Mouse (Mus musculus) granulocyte monocyte progenitor cell, adult 5-6 weeks (primary cell): ENCODE data around the gene Uqcr10. TPM values are rescaled to one million over a fixed set of nuclear protein-coding genes. Genes with fewer than 3 reads are reported as not detected.

ENCODE experiments used
- ATAC-seq: replicated peaks from 2 replicates; pipeline ENCODE4 v1.8.0; 2016; ENCODE audit warnings: mild to moderate bottlenecking, moderate TSS enrichment, inconsistent platforms; ENCODE audit not compliant: poor library complexity, severe bottlenecking
- total RNA-seq, 2 experiments: library from RNA; stranded (forward) in 1 of 2; stranded (reverse) in 1 of 2; fragments of 200-712, 200-1000 nt in 1 of 2; fragments of >200 nt in 1 of 2; fragmentation: Nextera tagmentation in 1 of 2; gene quantifications; 2 replicates each; pipeline ENCODE4 v1.2.3; 2014 to 2017

The Uqcr10 gene
- total RNA-seq (2014; fragmentation: Nextera tagmentation) = 357 and 416 TPM in 2 replicates
- 189 and 204 TPM in 2 replicates for total RNA-seq (2017)

DNA sequence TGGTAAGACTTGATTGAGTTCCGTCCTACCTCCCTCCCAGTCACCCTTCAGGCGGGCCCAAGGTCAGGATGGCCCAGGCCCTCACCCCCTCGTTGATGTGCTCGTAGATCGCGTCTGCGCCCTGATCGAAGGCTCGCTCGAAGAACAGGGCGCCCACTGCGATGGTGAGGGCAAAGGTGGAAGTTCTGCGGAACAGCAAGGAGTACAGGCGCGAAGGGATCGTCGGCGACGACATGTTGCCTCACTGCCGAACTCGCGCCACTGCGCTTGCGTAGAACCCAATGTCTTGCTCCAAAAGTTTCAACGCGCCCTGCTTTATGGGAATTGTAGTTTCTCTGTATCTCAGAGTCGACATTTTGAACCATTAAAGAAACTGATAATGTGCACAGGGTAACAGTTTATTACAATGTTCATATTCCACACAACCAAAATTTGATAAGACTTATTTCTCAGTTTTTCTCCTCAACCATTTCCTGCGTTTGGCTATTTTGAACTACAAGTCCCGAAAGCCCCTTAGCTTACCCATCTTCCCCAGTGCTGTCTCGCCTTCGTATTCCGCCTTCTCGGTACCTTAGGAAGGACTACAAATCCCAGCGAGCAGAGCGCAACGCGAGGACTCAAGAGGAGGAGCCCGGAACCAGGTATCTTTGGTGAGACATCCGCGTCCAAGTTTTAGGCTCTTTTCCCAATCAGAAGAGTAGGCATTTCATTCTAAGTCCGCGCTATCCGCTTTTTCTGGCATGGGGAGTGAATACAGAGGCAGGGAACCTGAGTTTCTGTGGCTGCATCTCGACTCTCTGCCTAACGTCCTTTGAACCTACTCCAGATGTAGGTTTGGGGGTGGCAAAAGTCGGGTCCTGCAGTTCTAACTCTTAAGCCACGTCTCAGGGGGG is at the start of gene Uqcr10, which contains the start of gene Zmat5:
Gene Uqcr10 (minus strand): TSS at position 271 of the 893 bp plus-strand sequence.
Gene Zmat5 (plus strand): TSS at position 607 of the 893 bp plus-strand sequence.
- peak; percentile 94 for ATAC-seq

DNA sequence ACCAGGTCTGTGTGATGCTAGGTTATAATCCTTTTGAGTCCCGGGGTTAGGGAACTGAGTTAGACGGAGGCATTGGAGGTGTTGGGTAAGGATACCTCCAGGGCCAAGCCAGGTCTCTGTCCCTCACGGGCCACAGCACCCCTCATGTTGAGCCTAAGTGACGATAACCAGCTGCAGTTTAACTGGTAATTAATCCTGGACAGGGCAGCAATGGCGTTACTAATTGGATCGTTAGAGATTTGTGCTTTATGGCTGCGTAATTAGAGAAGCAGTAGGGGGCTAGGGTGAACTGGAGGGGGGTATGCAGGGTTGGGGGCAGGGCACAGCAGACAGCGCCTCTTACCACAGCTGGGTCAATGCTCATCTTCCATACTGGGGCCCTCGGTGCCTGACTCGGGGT is 48.7 kb upstream of the Uqcr10 start:
- no peak for ATAC-seq

DNA sequence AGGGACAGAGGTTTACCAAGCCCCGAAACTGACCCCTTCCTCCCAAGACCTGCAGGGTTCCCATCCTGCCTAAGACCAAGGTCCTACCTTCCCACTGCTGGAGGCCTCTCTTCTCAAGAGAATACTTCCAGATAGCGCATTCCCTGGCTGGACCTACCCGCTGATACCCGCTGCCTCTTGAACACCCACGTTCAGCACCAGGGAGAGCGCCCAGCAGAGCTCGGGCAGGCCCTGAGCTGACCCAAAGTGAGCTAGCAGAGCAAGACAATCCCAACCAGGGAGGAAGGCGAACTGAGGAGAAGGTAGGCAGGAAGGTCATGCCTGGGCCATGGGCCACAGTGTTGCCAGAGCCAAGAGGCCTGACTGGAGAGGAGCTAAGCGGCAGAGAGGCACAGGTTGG is 46.1 kb upstream of the Uqcr10 start:
- peak; percentile 78 for ATAC-seq

DNA sequence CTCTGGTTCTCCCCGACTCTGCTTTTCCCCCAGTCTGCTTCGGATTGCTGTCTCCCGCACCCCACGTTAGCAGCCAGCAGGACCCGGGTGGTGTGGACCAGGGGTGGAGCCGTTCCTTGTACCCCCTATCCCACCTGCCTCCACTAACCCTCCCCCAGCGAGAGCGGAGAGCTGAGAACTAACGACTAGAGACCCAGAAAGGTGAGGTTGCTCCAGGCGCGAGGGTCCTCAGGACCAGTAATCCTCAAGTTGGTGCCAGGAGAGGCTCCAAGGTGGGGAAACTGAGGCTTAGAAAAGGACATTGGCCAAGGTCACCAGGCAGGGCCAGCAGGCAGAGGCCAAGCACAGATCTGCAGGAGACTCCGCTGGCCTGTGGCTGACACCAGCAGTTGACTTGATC is 43.1 kb upstream of the Uqcr10 start:
- no peak for ATAC-seq

DNA sequence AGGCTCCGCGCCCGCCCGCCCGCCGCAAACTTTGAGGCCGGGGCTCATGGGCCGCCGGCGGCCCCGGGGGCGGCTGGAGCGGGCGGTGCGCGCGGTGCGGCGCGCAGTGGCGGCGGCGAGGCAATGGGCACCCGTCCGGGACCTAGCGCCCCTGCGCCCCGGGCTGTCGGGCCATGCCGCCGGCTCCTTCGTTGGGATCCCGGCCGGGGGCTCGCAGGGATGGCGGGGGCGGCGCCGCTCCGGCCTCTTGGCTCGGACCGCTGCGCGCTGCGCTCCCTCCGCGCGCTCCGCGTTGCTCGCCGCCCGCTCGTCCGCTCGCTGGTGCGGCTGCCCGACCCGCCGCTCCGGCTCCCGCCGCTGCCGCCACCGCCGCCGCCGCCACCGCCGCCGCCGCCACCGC is 42.6 kb upstream of the Uqcr10 start, which contains the start of gene Cabp7:
Gene Cabp7 (minus strand): TSS at position 46 of the 400 bp plus-strand sequence.
- no peak for ATAC-seq

DNA sequence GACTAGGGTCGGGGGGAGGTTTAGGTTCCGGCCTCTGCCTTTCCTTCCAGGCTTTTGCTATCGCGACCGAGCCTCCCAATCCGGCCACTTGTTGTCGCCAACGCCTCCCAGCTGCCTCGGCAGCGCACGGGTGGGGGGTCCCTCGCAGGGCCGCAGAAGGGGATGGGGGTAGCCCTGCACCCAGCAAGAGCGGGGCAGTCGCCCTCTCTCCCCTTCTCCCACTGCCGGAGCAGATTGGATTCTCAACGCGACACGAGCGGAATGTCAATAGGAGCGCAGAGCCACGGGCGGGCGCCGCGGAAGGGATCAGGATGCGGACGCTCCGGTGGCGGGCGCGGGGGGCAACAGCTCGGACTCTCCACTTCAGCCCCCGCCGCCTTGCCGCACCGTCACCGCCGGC is 41.8 kb upstream of the Uqcr10 start:
- ATAC-seq = no peak

DNA sequence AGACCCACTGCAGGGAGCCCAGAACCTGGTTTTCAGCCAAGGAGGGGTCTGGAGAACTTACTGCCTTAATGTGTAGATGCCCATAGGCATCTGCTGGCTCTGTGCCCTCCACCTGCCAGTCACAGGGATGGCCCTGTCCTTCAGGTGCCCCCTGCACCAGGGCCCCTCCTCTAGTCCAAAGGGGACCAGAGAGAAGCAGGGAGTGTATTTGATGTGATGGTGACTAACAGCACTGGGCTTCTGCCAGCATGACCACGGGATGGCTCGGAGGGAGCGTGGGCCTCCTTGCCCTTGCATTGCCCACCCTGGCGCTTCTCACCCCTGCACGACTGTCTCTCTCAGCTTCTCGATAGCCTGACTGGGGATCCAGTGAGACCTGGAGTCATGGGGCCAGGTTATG is 40.5 kb upstream of the Uqcr10 start:
- no peak for ATAC-seq

DNA sequence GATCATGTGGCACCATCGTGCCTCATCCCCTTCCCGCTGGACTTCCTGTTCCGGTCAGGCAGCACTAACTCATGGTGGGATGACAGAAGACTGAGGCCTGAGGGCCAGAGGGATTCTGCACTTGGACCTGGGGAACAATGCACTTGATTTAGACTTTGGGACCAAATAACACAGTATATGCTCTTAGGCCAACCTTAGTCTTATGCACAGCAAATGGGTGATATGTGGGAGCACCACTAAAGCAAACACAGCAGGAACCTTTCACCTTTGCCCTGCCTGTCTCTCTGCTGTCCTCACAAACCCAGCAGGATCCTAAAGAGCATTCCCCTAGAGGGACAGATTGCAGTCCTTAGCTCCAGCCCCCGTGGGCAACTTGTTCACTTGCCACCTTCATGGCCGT is 36.6 kb upstream of the Uqcr10 start:
- no peak for ATAC-seq

DNA sequence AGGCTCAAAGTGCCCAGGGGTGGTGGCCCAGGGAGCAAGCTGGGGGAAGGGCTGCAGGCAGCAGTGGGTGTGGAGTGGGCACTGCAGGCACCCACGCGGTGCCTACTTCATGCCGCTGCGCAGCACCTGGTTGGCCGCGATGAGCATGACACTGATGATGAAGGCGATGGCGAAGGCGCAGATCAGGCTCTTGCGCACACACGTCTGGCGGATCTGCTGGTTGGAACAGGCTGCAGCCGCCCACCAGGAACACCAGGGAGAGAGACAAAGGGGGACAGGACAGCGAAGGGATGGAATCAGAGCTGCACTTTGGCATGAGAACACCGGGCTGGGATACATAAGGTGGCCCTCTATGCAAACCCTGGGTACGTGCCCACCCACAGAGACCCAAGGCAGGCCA is 34.6 kb upstream of the Uqcr10 start:
- ATAC-seq = no peak

DNA sequence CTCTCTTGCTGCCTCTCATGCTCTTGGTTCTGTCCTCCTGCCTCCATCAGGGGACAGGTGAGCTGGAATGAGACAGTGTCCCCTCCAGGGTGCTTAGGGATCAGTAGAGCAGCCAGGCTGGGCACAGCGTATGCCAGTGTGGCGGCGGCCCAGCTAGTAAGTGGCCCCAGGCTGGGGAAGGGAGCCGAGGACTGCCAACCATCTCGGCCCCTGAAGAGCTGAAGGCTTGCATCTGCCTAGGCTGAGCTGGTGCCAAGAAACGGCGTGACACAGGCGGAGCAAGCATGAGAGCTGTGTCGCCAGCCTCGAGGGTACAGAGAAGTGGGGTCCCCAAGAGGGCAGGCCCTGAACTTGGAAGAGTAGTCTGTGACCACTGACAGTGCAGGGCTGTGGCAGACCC is 33.5 kb upstream of the Uqcr10 start:
- no peak for ATAC-seq

DNA sequence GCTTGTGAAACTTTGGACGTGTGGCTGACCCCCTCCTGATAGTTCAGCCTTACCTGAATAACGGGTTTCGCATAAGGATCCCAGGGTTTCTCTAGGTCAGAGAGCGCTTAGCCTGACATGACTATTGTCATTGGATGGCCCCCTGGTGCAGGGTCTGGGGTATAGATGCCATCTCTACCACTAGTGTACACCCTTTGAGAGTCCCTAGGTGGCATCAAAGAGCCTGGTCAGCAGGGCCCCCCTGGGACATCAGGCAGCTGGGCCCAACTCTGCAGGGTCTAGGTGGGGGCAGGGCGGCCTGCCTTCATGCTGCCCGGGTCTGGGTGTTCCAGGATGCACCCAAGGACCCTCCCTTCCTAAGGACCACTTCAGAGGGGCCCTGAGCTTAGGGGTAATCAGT is 32.2 kb upstream of the Uqcr10 start:
- no peak for ATAC-seq

DNA sequence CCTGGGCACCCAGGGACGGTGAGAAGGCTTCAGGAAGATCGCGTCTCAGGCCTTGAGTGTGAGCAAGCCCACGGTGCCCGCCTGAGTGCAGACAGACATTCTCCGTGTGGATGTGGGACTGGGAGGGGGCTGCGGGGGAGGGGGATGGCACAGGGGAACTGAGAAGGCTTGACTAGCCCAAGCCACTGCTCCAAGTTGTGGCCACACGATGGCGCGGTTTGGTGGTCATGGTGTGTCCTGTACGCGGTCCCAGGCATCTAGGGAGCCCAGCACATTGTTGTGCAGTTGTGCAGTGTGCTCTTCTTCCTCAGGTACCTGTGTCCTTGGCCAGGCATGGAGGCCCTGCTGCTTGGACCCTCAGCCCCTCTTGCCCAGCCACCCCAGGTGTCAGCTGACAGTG is 30.0 kb upstream of the Uqcr10 start:
- ATAC-seq = no peak

DNA sequence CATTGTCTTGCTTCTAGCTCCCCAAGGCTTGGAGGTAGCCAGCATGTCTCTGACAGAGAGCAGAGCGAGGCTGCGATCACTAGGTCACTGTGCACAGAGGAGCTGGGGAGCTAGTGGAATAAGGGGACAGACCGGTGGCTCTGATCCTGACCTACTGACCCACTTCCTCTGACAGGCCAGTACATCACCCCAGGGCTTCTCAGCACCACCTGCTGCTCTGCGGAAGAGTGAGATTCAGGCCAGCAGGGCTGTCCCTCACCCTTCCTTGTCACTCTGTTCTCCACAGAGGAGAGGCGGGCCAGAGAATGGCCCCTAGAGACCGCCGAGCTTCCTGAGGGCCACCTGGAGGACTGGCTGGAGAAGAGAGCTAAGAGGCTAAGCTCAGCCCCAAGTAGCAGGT is 27.6 kb upstream of the Uqcr10 start:
- ATAC-seq = no peak

DNA sequence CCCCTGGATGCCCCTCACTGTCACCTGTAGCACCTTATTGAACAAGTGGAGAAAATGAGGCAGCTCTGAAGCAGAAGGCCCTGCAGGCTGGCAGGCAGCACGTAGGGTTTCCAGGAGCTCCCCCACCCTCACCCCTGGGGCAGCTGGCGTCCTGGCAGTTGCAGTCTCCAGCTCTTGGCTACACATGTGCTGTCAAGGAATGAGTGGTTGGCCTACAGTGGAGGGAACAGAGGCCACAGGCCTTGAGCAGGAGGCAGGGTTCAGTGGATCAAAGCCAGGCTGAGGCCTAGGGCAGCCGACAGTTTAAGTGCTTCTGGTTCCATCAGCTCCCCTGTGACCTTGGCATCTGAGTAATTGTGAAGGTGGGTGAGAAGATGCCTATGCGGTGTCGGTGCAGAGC is 26.8 kb upstream of the Uqcr10 start:
- ATAC-seq = no peak

DNA sequence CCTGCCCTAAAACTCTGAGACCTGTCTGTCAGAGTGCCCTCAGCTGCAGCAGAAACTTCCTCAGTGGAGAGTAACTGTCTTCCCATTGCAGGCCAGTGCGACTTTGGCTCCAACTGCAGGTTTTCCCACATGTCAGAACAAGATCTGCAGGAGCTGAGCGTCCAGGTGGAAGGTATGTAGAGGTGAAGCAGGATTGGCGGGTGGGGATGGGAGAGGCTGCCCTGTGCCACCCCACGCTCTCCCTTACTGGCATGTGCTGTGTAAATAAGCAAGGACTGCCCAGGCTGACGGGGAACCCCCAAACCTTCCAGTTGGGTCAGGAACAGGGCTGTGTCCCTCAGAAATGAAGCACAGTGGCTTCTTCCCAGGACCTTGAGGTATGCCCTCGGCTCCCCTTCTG is 26.0 kb upstream of the Uqcr10 start:
- ATAC-seq = no peak

DNA sequence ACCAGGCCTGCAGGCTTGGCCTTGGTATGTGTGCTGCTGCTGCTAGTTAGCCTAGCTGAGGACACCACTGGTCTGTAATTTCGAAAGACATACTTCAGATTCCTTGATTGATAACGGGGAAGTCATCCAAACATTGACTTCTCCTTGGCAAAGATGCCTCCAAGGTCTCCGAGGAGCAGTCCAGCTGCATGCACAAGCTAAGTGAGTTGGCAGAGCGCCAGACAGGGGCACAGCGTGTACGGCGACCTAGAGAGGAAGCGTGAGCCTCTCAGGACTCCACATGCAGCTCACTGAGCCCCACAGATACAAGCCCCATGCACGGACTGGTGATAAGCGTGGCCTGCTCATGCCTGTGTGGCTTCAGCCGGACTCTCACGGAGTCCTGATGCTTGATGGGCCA is 25.5 kb upstream of the Uqcr10 start:
- peak; percentile 72 for ATAC-seq

DNA sequence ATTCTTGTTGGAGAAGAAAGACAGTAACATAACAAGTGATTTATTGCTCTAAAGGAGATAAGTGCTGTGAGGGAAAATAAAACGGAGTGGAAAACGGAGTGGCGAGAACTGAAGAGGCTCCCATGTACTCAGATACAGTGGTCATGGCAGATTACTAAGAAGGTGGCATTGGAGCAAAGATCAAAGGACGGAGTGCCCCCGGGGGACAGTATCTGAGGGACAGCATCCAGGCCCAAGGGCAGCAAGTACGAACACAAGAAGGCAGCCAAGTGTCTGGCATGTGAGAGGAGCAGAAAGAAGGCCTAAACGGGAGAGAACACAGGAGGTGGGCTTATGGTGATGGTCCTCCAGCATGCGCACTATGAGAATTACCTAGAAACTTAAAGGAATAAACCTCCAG is 17.6 kb upstream of the Uqcr10 start:
- ATAC-seq = no peak

DNA sequence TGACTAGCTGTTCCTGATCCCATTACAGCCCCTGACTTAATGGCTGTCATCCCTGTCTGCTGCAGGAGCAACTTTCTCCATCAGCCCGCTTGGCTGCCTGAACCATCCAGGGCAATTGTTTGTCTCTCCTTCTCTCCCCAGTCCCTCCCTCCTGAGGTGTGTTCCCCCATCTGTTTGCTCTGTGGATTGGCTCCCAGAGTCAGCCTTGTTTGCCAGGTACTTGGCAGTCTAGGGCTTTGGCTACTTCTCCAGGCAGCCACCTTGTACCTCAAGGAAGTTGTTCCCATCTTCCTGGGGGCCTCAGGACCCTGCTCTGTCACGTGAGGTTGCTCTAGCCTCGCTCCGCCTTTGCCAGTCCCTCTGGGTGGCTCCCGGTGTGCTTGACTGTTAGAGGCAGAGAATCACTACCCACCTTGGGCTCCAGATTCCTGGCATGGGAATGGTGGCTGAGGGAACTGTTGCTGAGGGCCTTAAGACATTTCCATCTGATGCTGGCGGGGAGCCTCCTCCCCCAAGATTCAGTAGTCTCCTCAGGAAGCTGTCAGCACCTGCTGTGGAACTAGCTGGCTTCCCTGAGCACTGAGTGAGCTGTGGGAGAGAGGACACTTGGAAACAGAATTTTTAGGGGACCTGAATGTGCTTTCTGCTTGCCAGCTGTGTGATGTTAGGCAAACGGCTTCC is 16.9 kb upstream of the Uqcr10 start:
- no peak for ATAC-seq

DNA sequence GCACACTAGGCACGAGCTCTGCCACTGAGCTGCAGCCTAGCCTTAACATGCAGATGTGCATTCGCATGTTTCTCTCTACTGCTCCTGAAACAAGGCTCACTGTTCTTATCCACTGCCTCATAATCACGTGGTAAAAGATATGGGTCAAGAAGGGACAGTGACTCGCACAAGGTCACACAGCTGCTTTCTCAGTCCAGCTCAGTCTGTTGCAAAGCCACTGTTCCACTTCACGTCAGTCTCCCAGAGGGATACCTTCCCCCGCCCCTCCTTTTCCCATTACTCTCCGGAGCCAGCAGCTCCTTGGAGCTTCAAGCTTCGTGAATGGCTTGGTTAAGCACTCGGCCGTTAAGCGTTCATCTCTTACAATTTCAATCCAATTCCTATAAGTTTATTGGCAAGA is 16.3 kb upstream of the Uqcr10 start:
- ATAC-seq = no peak

DNA sequence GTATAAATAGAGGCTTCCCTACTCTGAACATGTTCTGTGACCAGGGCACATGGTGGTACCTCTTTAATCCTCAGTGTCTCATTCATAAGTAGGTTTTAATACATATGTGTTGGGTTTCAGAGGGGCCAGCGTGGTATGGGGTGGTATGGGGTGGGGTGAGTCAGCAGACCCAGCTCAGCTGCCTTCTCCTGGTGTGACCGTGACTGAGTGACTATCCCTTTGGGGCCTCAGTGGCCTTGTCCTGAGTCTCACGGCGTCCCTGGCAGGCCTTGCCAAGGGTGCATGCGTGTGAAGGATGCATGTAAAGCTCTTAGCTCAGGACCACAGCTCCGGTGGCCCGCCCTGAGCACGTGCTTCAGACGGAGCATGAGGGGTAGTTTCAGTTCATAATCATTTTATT is 15.8 kb upstream of the Uqcr10 start:
- ATAC-seq = no peak

DNA sequence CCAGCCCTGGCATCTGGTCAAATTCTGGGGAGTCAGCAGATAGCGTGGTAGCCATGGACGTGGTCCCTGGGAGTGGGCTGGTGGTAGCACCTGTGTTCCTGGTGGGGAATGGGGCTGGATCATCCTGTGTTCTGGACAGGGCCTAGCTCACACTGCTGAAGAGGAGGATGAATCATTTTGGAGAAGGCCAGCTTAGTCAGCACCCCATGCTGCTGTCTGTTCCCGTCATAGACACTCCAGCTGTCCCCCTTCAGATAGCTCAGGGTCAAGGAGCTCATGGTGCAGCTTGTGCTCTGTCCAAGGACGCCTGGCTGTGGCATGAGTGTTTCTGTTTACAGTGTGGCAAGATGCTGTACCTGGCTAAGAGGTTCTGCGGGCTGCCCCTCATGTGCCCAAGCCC is 14.4 kb upstream of the Uqcr10 start:
- ATAC-seq = no peak
